Mouse (Mus musculus) embryonic facial prominence, embryonic 10.5 days (tissue): Measurements from ENCODE around the gene Pax7. TPM values are rescaled to one million over a fixed set of nuclear protein-coding genes. Genes with fewer than 3 reads are reported as not detected.

Source experiments
- DNase-seq: peaks from one replicate; pipeline ENCODE4 v3.0.0-alpha.2; 2017; ENCODE audit warnings: low spot score
- H3K27ac ChIP-seq: fragments of 300-500 bp; sonication (generic); replicated peaks from 2 replicates; pipeline ENCODE4 v1.5.1; 2016; ENCODE audit warnings: mild to moderate bottlenecking
- H3K27me3 ChIP-seq: fragments of 300-500 bp; sonication (generic); replicated peaks from 2 replicates; pipeline ENCODE4 v1.6.1; 2016; ENCODE audit warnings: low read depth, mild to moderate bottlenecking; ENCODE audit not compliant: poor library complexity, severe bottlenecking
- H3K36me3 ChIP-seq: fragments of 300-500 bp; sonication (generic); replicated peaks from 2 replicates; pipeline ENCODE4 v1.6.1; 2016; ENCODE audit warnings: mild to moderate bottlenecking, moderate library complexity
- H3K4me1 ChIP-seq: fragments of 300-500 bp; sonication (generic); 2 replicates; pipeline ENCODE4 v1.6.1; 2016
- H3K4me3 ChIP-seq: fragments of 300-500 bp; sonication (generic); 2 replicates; pipeline ENCODE4 v1.5.1; 2016; ENCODE audit warnings: mild to moderate bottlenecking, moderate library complexity
- H3K9me3 ChIP-seq: fragments of 300-500 bp; sonication (generic); 2 replicates; pipeline ENCODE4 v1.6.1; 2016; ENCODE audit warnings: mild to moderate bottlenecking
- WGBS: fragments of 180-500 bp; shearing (Covaris S2); methylation state at CpG from one replicate; pipeline ENCODE4 v1.1.7; 2016; 5-methylcytosine and 5-hydroxymethylcytosine counted together
- polyA plus RNA-seq: library from polyadenylated mRNA; unstranded; fragments of >200 nt; fragmentation: Nextera tagmentation; extraction: Ambion mirVana; gene quantifications from 2 replicates; pipeline ENCODE4 v1.2.1, GENCODE M21; 2016

Pax7 gene
- polyA plus RNA-seq, 1 experiment from 2014 or later, result 2.6 TPM

- Histone ChIP-seq H3K4me3 (no peak overlapping the region), H3K27me3 (peaks cover 97% of the 10 kb centered on the region), H3K9me3 (peaks cover 3% of the 10 kb centered on the region; the same call in 1 of the 2 replicates), H3K27ac (no peak overlapping the region), H3K36me3 (no peaks in the 10 kb centered on the region), H3K4me1 (peaks cover 18% of the 10 kb centered on the region)
- DNase-seq, result no peak
- 23% methylated on average over 7 of the region's 7 CpGs for WGBS
Observed at GRCm38 (mm10) chr4:139843456-139843855, 10.1 kb upstream of the Pax7 start.

- Histone ChIP-seq H3K4me1 (peaks cover 23% of the 10 kb centered on the region), H3K4me3 (no peak overlapping the region), H3K27ac (no peak overlapping the region), H3K9me3 (peaks cover 3% of the 10 kb centered on the region; the same call in 1 of the 2 replicates), H3K27me3 (peaks cover 97% of the 10 kb centered on the region), H3K36me3 (no peaks in the 10 kb centered on the region)
- no peak for DNase-seq
- WGBS, result 75% methylated on average over 7 of the region's 7 CpGs
Observed at GRCm38 (mm10) chr4:139842919-139843318, 9.6 kb upstream of the Pax7 start.

- Histone ChIP-seq H3K27ac (no peak overlapping the region), H3K27me3 (peaks cover 100% of the 10 kb centered on the region), H3K9me3 (peaks cover 3% of the 10 kb centered on the region; the same call in 1 of the 2 replicates), H3K4me3 (no peak overlapping the region), H3K36me3 (no peaks in the 10 kb centered on the region), H3K4me1 (peaks cover 42% of the 10 kb centered on the region)
- WGBS, result 25% methylated on average over 9 of the region's 9 CpGs
- DNase-seq, result no peak
Observed at GRCm38 (mm10) chr4:139840939-139841500, 7.7 kb upstream of the Pax7 start.

- DNase-seq, result no peak
- peaks cover 47% of the 10 kb centered on the region for H3K4me1 ChIP-seq
Observed at GRCm38 (mm10) chr4:139840442-139840841, 7.1 kb upstream of the Pax7 start.

GRCm38 (mm10) chr4:139836681-139837080 lies 3.4 kb upstream of the Pax7 start:
- peak; percentile 11 for DNase-seq
- H3K4me3 ChIP-seq, result peak overlapping the region; percentile 59; the same call in 1 of the 2 replicates
- H3K36me3 ChIP-seq, result no peaks in the 10 kb centered on the region
- peaks cover 77% of the 10 kb centered on the region for H3K4me1 ChIP-seq
- peaks cover 3% of the 10 kb centered on the region; the same call in 1 of the 2 replicates for H3K9me3 ChIP-seq
- H3K27ac ChIP-seq, result peak overlapping the region; percentile 61; the same call in 1 of the 2 replicates
- peaks cover 100% of the 10 kb centered on the region for H3K27me3 ChIP-seq
- 8% methylated on average over 5 of the region's 5 CpGs for WGBS

More at GRCm38 (mm10) chr4:139840442-139840841, 7.1 kb upstream of the Pax7 start:
- Histone ChIP-seq H3K9me3 (peaks cover 3% of the 10 kb centered on the region; the same call in 1 of the 2 replicates), H3K27me3 (peaks cover 100% of the 10 kb centered on the region), H3K27ac (no peak overlapping the region), H3K36me3 (no peaks in the 10 kb centered on the region), H3K4me3 (no peak overlapping the region)
- WGBS, result 74% methylated on average over 4 of the region's 4 CpGs

- peak; percentile 54 for DNase-seq
- 2% methylated on average over 8 of the region's 8 CpGs for WGBS
- peaks cover 77% of the 10 kb centered on the region for H3K4me1 ChIP-seq
- peak overlapping the region; percentile 59 for H3K4me3 ChIP-seq
- no peaks in the 10 kb centered on the region for H3K36me3 ChIP-seq
- peaks cover 3% of the 10 kb centered on the region; the same call in 1 of the 2 replicates for H3K9me3 ChIP-seq
- H3K27me3 ChIP-seq, result peaks cover 100% of the 10 kb centered on the region
- peak overlapping the region; percentile 61; the same call in 1 of the 2 replicates for H3K27ac ChIP-seq
Observed at GRCm38 (mm10) chr4:139836196-139836595, 2.9 kb upstream of the Pax7 start.

GRCm38 (mm10) chr4:139833817-139834401 lies 581 bp upstream of the Pax7 start:
- peak; percentile 51 for DNase-seq
- Histone ChIP-seq H3K4me1 (peaks cover 77% of the 10 kb centered on the region), H3K27ac (0 out of 2 replicates have a peak overlapping the region, but pooled peaks have one; percentile 40), H3K27me3 (peaks cover 100% of the 10 kb centered on the region), H3K9me3 (no peaks in the 10 kb centered on the region), H3K4me3 (peak overlapping the region; percentile 59), H3K36me3 (no peaks in the 10 kb centered on the region)
- 2% methylated on average over 17 of the region's 17 CpGs for WGBS

- peak; percentile 70 for DNase-seq
- Histone ChIP-seq H3K9me3 (no peaks in the 10 kb centered on the region), H3K4me3 (peak overlapping the region; percentile 59), H3K27ac (peak overlapping the region; percentile 82), H3K4me1 (peaks cover 75% of the 10 kb centered on the region), H3K27me3 (peaks cover 100% of the 10 kb centered on the region), H3K36me3 (no peaks in the 10 kb centered on the region)
- WGBS, result under 1% methylated on average over 55 of the region's 55 CpGs
Observed at GRCm38 (mm10) chr4:139832281-139833035, 870 bp downstream of the Pax7 start.

GRCm38 (mm10) chr4:139831501-139832230 lies 1.7 kb downstream of the Pax7 start:
- Histone ChIP-seq H3K36me3 (no peaks in the 10 kb centered on the region), H3K27me3 (peaks cover 100% of the 10 kb centered on the region), H3K4me3 (peak overlapping the region; percentile 59), H3K27ac (peak overlapping the region; percentile 82), H3K4me1 (peaks cover 67% of the 10 kb centered on the region), H3K9me3 (no peaks in the 10 kb centered on the region)
- DNase-seq, result peak; percentile 69
- under 1% methylated on average over 57 of the region's 57 CpGs for WGBS

- H3K27me3 ChIP-seq, result peaks cover 100% of the 10 kb centered on the region
- no peaks in the 10 kb centered on the region for H3K36me3 ChIP-seq
- no peaks in the 10 kb centered on the region for H3K9me3 ChIP-seq
- peak overlapping the region; percentile 82 for H3K27ac ChIP-seq
- WGBS, result under 1% methylated on average over 24 of the region's 24 CpGs
- DNase-seq, result peak; percentile 50
- H3K4me3 ChIP-seq, result peak overlapping the region; percentile 59
- H3K4me1 ChIP-seq, result peaks cover 62% of the 10 kb centered on the region
Observed at GRCm38 (mm10) chr4:139830581-139831387, 2.5 kb downstream of the Pax7 start.

- Histone ChIP-seq H3K27ac (peak overlapping the region; percentile 82; the same call in 1 of the 2 replicates), H3K36me3 (no peaks in the 10 kb centered on the region), H3K9me3 (no peaks in the 10 kb centered on the region), H3K4me1 (peaks cover 59% of the 10 kb centered on the region), H3K4me3 (peak overlapping the region; percentile 59), H3K27me3 (peaks cover 100% of the 10 kb centered on the region)
- 3% methylated on average over 14 of the region's 14 CpGs for WGBS
- DNase-seq, result peak; percentile 52
Observed at GRCm38 (mm10) chr4:139830053-139830452, 3.3 kb downstream of the Pax7 start.
